Mouse (Mus musculus) cerebellum, adult 2 months (tissue): ENCODE measurements around the gene Oas1d. TPM values are rescaled to one million over a fixed set of nuclear protein-coding genes. Genes with fewer than 3 reads are reported as not detected.
"Not testable (repeated sequence)": the region's sequence is repeated elsewhere in the genome, so short reads cannot be mapped to it uniquely, and the experiment has no call there.

ENCODE experiments used
- DNase-seq, 2 experiments: peaks; one replicate each; pipeline ENCODE4 v3.0.0; 2021
- H3K27ac ChIP-seq: fragments of 200-500 bp; 2 replicates; pipeline ENCODE4 v1.5.1; 2012; ENCODE audit warnings: low read length, control low read depth, inconsistent platforms; ENCODE audit not compliant: insufficient read depth
- H3K27me3 ChIP-seq: fragments of 200-500 bp; 2 replicates; pipeline ENCODE4 v1.6.1; 2012; ENCODE audit warnings: inconsistent platforms, mild to moderate bottlenecking, low read length, moderate library complexity; ENCODE audit not compliant: control insufficient read depth, insufficient read depth
- H3K4me1 ChIP-seq: fragments of 200-500 bp; 2 replicates; pipeline ENCODE4 v1.6.1; 2011; ENCODE audit warnings: low read length; ENCODE audit not compliant: control insufficient read depth, insufficient read depth
- H3K4me3 ChIP-seq: fragments of 200-500 bp; replicated peaks from 2 replicates; pipeline ENCODE3; 2011; ENCODE audit warnings: mild to moderate bottlenecking, low read depth, low read length, control low read depth; ENCODE audit not compliant: insufficient read depth
- CTCF ChIP-seq: fragments of 200-500 bp; IDR thresholded peaks from 2 replicates; pipeline ENCODE4 v1.5.1; 2011; ENCODE audit warnings: low read depth, mild to moderate bottlenecking, control low read depth, low read length, moderate library complexity, borderline replicate concordance; ENCODE audit not compliant: insufficient read depth
- POLR2A ChIP-seq: fragments of 200-500 bp; IDR thresholded peaks from 2 replicates; pipeline ENCODE4 v1.6.1; 2011; ENCODE audit warnings: low read length, control low read depth, borderline replicate concordance; ENCODE audit not compliant: insufficient read depth
- WGBS: fragments of 180-500 bp; shearing (Covaris S2); methylation state at CpG from one replicate; pipeline ENCODE4 v1.1.7; 2018; 5-methylcytosine and 5-hydroxymethylcytosine counted together
- polyA plus RNA-seq: library from polyadenylated mRNA; depleted of rRNA; stranded (reverse); fragments of >200 nt; gene quantifications from 2 replicates; pipeline ENCODE4 v1.2.3, GENCODE M21; 2012

Oas1d gene
- polyA plus RNA-seq, 1 experiment, result not detected

DNA sequence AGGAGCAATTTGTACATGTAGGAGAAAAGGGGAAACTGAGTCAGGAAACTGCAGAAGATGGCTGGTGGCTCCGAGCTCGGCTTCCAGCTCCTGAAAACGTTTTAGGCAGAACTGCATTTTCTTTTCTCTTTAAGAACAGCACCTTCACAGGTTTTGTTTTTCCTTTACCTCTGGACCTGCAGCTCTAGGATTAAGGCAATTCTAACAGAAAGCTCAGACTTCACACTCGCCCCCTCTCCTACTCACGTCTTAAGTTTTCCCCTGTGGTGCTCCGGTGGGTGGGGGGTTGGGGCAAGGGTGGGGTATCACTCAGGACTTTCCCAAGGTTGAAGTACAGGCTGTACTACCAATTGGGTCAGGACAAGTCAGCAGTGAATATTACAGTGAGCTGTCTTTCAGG, 26.5 kb upstream of the Oas1d start:
- DNase-seq, result no peak
- H3K4me3 ChIP-seq, result no peak overlapping the region
- no peak overlapping the region for H3K27ac ChIP-seq
- H3K27me3 ChIP-seq, result no peaks in the 10 kb centered on the region
- H3K4me1 ChIP-seq, result no peaks in the 10 kb centered on the region
- TF ChIP-seq CTCF, result no peak
- no peak for TF ChIP-seq POLR2A
- 70% methylated on average over 6 of the region's 6 CpGs for WGBS

DNA sequence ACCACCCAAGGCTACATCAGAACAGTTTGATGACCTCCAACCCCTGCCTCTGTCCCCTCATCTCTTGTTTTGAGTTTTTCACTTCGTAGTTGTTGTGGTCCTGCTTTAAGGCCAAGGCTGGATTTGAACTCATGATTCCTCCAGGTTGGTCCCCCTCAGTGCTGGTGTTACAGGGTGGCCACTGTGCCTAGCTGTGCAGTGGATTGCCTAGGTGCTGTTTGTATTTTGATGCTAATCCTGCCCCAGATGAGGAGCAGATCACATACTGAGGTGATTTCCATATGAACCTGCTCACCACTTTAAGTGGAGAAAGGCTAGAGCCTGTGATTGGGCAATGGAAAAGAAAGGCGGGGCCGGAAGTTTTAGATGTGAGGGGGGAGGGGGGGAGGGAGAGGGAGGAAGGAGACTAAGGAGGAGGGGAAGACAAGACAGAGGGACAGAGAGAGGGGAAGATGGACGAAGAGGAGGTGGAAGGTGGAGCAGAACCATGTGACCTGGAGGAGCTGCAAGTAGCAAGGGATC, 26.0 kb upstream of the Oas1d start:
- not testable (repeated sequence) for H3K27ac ChIP-seq, H3K4me1 ChIP-seq, H3K27me3 ChIP-seq, H3K4me3 ChIP-seq, DNase-seq
- WGBS, result 51% methylated on average over 4 of the region's 4 CpGs

DNA sequence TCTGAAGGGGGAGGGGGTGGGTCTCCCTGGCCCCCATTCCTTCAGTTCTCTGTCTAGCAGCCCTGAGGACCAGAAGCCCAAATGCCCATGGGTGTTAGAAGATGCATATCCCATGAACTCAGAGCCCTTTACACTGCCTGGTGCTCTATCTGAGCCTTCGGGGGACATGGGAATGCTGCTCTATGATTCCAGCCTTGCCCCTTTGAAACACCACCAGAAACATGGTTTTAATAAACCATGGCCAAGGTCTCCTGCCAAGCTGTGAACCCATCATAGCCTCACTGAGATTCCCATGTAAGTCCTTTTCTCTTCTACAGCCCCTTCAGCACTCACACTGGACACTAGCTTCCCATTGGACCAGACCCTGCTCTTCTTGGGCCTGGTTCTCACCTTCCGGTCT, 24.3 kb upstream of the Oas1d start:
- TF ChIP-seq CTCF (no peak), POLR2A (no peak)
- Histone ChIP-seq H3K4me1 (0 out of 2 replicates have a peak, but pooled peaks cover 3% of the 10 kb centered on the region), H3K27ac (no peak overlapping the region), H3K27me3 (no peaks in the 10 kb centered on the region), H3K4me3 (no peak overlapping the region)
- 94% methylated on average over 2 of the region's 2 CpGs for WGBS
- no peak for DNase-seq

DNA sequence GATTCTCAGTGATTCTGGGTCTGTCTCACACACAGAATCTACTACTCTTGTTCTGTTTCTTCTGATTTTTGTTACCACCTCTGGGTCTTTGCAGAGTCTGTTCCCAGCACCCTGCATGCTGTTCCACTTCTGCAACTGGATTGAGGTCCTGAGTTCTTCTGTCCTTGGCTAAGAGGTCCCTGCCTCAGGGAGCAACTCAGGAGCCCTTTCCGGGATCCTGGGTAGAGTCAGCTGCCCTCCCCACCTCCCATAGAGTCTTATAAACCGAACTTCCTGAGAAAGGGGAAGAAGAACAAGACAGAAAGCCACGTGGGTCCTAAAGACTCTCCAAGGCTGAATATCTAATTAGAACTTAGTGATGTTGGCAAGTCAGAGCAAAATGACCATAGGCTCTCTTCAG, 23.3 kb upstream of the Oas1d start:
- TF ChIP-seq CTCF (no peak), POLR2A (no peak)
- Histone ChIP-seq H3K4me3 (no peak overlapping the region), H3K4me1 (peaks cover 3% of the 10 kb centered on the region; the same call in 1 of the 2 replicates), H3K27ac (no peak overlapping the region), H3K27me3 (no peaks in the 10 kb centered on the region)
- 38% methylated on average over 3 of the region's 3 CpGs for WGBS
- no peak for DNase-seq

DNA sequence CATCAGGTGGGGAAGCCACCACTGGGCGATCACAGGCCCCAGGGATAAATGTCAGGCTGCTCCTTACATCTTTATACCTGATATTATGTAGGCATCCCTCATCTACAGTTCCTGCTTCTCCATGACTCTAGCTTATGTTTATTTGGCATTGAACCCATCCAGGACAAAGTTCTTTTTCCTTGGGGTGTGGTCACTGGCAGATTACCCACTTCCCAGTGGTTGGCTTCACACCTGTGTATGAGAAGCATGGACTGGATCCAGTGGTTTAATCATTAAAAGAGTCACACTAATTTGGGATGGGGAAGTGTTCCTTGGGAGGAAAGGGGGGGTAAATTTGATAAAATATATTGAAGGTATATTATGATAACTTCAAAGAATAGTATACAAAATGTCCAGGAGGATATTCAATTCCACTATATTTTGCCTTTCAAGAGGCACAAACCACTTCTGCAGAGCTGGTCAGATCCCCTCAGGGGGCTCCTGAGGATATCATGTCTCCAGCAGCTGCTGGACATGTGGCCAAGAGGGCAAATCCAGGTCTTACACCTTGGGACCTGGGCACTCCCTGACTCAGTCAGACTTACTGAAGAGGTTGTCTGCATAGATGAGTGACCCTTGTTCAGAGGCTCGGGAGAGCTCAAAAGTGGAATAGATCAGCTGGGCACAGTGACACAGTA, 22.6 kb upstream of the Oas1d start:
- not testable (repeated sequence) for H3K4me3 ChIP-seq, H3K27ac ChIP-seq, H3K4me1 ChIP-seq, H3K27me3 ChIP-seq, DNase-seq
- WGBS, result 89% methylated on average over 2 of the region's 2 CpGs

DNA sequence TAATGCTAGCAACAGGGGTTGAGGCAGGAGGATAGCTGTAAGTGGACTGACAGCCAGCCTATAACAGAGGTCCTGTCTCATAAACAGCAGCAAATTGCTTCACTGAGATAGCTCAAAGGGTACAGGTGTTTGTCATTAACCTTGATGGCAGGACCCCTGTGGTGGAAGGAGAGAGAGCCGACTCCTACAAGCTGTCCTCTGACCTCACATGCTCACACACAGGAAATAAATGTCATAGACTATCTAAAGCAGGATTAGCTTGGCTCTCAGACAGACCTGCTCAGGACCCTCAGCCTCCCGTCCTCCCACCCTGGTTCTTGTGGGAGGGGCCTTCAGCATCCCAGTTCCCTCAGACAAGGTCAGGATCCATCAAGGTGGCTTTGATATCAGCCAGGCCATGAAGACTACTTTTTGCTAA, 22.1 kb upstream of the Oas1d start:
- 90% methylated on average over 2 of the region's 2 CpGs for WGBS
- H3K4me1 ChIP-seq, result peaks cover 4% of the 10 kb centered on the region
- no peak overlapping the region for H3K4me3 ChIP-seq
- no peak for DNase-seq
- no peak overlapping the region for H3K27ac ChIP-seq
- H3K27me3 ChIP-seq, result no peaks in the 10 kb centered on the region
- TF ChIP-seq CTCF, result no peak
- TF ChIP-seq POLR2A, result no peak

DNA sequence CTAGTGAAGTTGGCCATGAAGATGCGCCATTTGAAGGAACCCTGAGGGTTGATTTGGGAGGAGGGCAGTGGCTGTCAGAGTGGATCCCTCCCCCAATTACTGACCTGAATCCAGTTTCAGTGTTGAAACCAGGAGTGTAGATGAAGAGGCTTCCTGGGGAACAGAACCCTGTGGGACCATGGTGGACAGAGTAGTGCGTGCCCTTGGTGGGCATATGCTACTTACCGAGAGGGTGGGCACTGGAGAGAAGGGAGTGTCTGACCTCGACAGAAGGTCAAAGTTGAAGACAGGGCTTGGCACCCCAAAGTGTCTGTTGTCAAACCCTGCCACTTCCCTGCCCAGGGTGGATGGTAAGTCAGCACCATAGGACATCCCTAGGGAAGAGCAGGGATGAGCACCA, 20.5 kb upstream of the Oas1d start:
- DNase-seq, H3K27me3 ChIP-seq, H3K4me1 ChIP-seq, H3K27ac ChIP-seq, H3K4me3 ChIP-seq: not testable (repeated sequence)
- 78% methylated on average over 4 of the region's 4 CpGs for WGBS

DNA sequence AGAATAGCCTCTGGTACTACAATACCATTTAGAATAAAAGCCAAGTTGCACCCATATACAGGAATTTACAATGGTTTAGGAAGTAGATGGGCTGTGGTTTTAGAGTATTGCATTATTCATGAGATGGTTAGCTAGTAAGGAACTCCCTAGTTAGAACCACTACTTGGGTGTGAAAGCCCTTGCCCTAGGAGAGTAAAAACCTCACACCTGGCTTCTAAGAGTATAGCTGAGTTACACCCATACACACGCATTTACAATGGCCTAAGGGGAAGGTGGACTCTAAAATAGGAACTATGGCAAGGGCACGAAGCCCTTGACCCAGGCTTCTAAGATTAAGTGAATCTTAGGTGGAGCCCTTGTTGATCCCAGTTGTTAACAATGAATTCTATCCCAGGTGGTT, 19.6 kb upstream of the Oas1d start:
- not testable (repeated sequence) for H3K4me3 ChIP-seq, H3K27me3 ChIP-seq, H3K4me1 ChIP-seq, H3K27ac ChIP-seq, DNase-seq
- WGBS, result 96% methylated on average over 2 of the region's 2 CpGs

DNA sequence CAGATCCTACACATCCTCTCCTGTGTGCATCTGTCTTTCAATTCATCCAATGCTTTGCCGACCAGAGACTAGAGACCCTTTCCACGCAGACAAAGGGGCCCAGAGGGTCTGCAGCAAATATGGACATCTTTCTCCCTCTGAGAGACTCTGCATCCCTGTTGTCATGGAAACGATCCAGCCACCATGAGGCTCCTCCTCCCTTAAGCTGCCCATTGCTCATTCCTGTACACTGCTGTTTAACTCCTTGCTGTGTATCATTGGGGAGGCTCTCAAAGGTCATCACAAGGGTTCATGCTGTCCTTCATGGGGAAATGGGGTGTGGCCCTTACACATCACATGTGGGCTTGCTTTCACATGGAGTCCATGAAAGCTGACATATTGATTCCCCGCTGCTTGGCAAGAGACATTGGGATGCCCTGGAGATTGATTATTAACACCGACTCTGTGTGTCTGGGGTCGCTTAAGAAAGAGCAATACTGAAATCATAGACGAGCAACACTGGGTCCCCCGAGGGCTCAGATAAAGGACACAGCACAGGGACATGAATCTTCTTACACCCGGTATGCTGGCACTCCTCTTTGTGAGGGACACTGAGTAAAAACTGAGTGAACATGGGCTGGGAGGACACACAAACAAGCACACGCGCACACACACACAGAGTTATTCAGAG, 19.0 kb upstream of the Oas1d start:
- no peak for DNase-seq
- Histone ChIP-seq H3K4me3 (no peak overlapping the region), H3K4me1 (peaks cover 8% of the 10 kb centered on the region), H3K27ac (no peak overlapping the region), H3K27me3 (no peaks in the 10 kb centered on the region)
- 89% methylated on average over 11 of the region's 11 CpGs for WGBS
- TF ChIP-seq POLR2A (no peak), CTCF (no peak)
